Mouse (Mus musculus) layer of hippocampus, postnatal 14 days (tissue): ENCODE results near the gene Sec24b. TPM values are rescaled to one million over a fixed set of nuclear protein-coding genes. Genes with fewer than 3 reads are reported as not detected.

Experiments used
- total RNA-seq, 2 experiments: library from RNA; stranded (reverse); gene quantifications; 2 replicates each; pipeline ENCODE4 v1.2.3; 2021

Gene Sec24b
- total RNA-seq, 2 experiments from 2014 or later, result 59.4 to 60.7 TPM

Other genes with a start within 250 kb of the Sec24b start
- under 1 TPM; 0.62 to 0.93 TPM for gene Rrh, start 239.0 kb downstream of the Sec24b start, total RNA-seq
- 10 to 100 TPM; 45.3 to 50.9 TPM for gene Gar1, start 230.2 kb downstream of the Sec24b start, total RNA-seq
- not detected for gene Cfi, start 225.7 kb downstream of the Sec24b start, total RNA-seq
- gene Pla2g12a, start 182.9 kb downstream of the Sec24b start, total RNA-seq, result 10 to 100 TPM; 21.4 to 23.6 TPM
- gene Casp6, start 160.1 kb downstream of the Sec24b start, total RNA-seq, result 1 to 10 TPM; 7.5 to 7.6 TPM
- 1 to 10 TPM; 4.7 to 5.9 TPM for gene Mcub, start 91.3 kb downstream of the Sec24b start, total RNA-seq
- 10 to 100 TPM; 57.8 to 62.6 TPM for gene Col25a1, start 69.9 kb upstream of the Sec24b start, total RNA-seq